Comparison of ENCODE assay signal across 16 mouse cellular contexts in the genomic region with DNA sequence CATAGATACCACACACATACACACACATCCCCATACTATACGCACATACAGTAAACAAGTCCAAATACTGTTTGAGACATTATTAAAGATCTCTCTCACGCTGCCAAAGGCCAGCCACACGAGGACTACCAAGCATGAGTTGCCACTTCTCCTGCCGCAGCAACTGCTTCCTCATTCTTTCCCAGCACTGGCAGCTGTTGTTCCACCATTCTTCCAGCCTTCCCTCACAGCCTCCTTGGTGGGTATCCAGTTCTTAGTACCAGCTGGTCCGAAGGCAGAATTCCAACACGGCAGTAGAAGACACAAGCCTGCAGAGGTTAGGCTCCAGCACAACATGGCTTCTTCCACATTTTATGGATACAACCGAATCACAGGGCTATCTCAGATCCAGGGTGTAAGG. TPM values are rescaled to one million over a fixed set of nuclear protein-coding genes. Genes with fewer than 3 reads are reported as not detected.
DNase-seq lines count a peak whose midpoint lies in the region.
"Had no signal": no experiment of that assay in that cellular context is flagged by ENCODE, and none has a peak within 500 bp of the region (broad histone marks: within the 10 kb centered on the region; RNA-seq: fewer than 3 reads in every experiment).

No protein-coding gene starts in this region.

- peak; percentile 32 for DNase-seq in gastrocnemius, postnatal 14 days
- DNase-seq in gastrocnemius, adult 8-10 months (ENCODE audit: low spot score in 2 of 2): no peak
- DNase-seq in right cerebral cortex, postnatal 10 days (ENCODE audit: low spot score in 2 of 2): peak; percentile 61 to 65
- no peak for DNase-seq in right cerebral cortex, postnatal 4 days
- DNase-seq in layer of hippocampus, adult 9-11 months: peak; percentile 61
- DNase-seq in B cell, adult 2 months: no peak
- no peak for DNase-seq in heart, adult 9 months (ENCODE audit: low spot score in 2 of 2)
- DNase-seq: adrenal gland, postnatal 25 days; cerebellum, adult 9-10 months; embryo, embryonic 11 days; gastrocnemius, adult 2 months; kidney, adult 9 months; kidney, postnatal 36 days; liver, embryonic 13.5 days had no signal

- intact Hi-C loops in gastrocnemius, postnatal 14 days (cut with DNase I; ENCODE audit: low total_unique reads): no loop called here

RNA-seq across cellular contexts. Expression of a gene that starts 14.2 kb away (rescaled TPM):
- 1 to 10 TPM; 4.1 to 6.4 TPM for total RNA-seq in gastrocnemius, postnatal 14 days (2021)
- 1 to 10 TPM; 2.2 to 3.2 (median 2.3) TPM for total RNA-seq in gastrocnemius, adult 8-10 months (2022)

RNA-seq across cellular contexts. Expression of a gene that starts 41.9 kb away (rescaled TPM):
- total RNA-seq in gastrocnemius, postnatal 14 days (2021): not detected
- total RNA-seq in gastrocnemius, adult 8-10 months (2022): not detected
- total RNA-seq: gastrocnemius, adult 2 months; heart, adult 8-10 months; monocyte, adult 5-6 weeks had no signal

RNA-seq across cellular contexts. Expression of a gene that starts 53.0 kb away (rescaled TPM):
- total RNA-seq in gastrocnemius, postnatal 14 days (2021): 10 to 100 TPM; 43.4 to 58.2 TPM
- 10 to 100 TPM; 11.7 to 19.3 (median 15.3) TPM for total RNA-seq in gastrocnemius, adult 8-10 months (2022)
- total RNA-seq: monocyte, adult 5-6 weeks had no signal

Comparison
In these comparisons a context has a peak if more than half of its experiments do, and no peak if none do; other contexts are left out.
1. DNase-seq: peak in gastrocnemius, postnatal 14 days (single experiment), right cerebral cortex, postnatal 10 days (2 of 2) and layer of hippocampus, adult 9-11 months (single experiment); none in gastrocnemius, adult 8-10 months (0 of 2), right cerebral cortex, postnatal 4 days (single experiment), B cell, adult 2 months (0 of 2) and heart, adult 9 months (0 of 2).